Mouse (Mus musculus) stomach, postnatal 0 days (tissue): ENCODE measurements at regions not wholly inside any gene's neighbourhood (a gene's known extent, or its start where the extent isn't known, plus 50 kb on each side); places are given as distances from the start of the nearest gene placed in this dataset.

Experiments used
- ATAC-seq: fragments of 200-750 bp; cut with Nextera tagmentation; 2 replicates; pipeline ENCODE4 v1.8.0; 2017; ENCODE audit not compliant: low FRiP score, low TSS enrichment
- DNase-seq: peaks from one replicate; pipeline ENCODE4 v3.0.0-alpha.2; 2016; ENCODE audit warnings: low spot score
- H3K27ac ChIP-seq: fragments of 300-500 bp; sonication (generic); replicated peaks from 2 replicates; pipeline ENCODE4 v1.5.1; 2014; ENCODE audit warnings: mild to moderate bottlenecking, control low read depth
- H3K27me3 ChIP-seq: fragments of 300-500 bp; sonication (generic); 2 replicates; pipeline ENCODE4 v1.6.1; 2014; ENCODE audit warnings: low read length; ENCODE audit not compliant: control insufficient read depth, insufficient read depth
- H3K36me3 ChIP-seq: fragments of 300-500 bp; sonication (generic); 2 replicates; pipeline ENCODE4 v1.6.1; 2014; ENCODE audit warnings: low read length, mixed read lengths; ENCODE audit not compliant: control insufficient read depth, insufficient read depth
- H3K4me1 ChIP-seq: fragments of 300-500 bp; sonication (generic); replicated peaks from 2 replicates; pipeline ENCODE4 v1.6.1; 2014; ENCODE audit warnings: antibody characterized with exemption; ENCODE audit not compliant: control insufficient read depth, insufficient read depth
- H3K4me2 ChIP-seq: fragments of 300-500 bp; sonication (generic); replicated peaks from 2 replicates; pipeline ENCODE4 v1.6.1; 2014; ENCODE audit warnings: low read depth, mild to moderate bottlenecking, control low read depth, moderate library complexity
- H3K4me3 ChIP-seq: fragments of 300-500 bp; sonication (generic); 2 replicates; pipeline ENCODE4 v1.5.1; 2014; ENCODE audit warnings: low read depth, low read length, control low read depth
- H3K9ac ChIP-seq: fragments of 300-500 bp; sonication (generic); 2 replicates; pipeline ENCODE4 v1.6.1; 2014; ENCODE audit warnings: mild to moderate bottlenecking, low read length, control low read depth, mixed read lengths
- H3K9me3 ChIP-seq: fragments of 300-500 bp; sonication (generic); 2 replicates; pipeline ENCODE4 v1.6.1; 2016; ENCODE audit warnings: low read length; ENCODE audit not compliant: control insufficient read depth
- CTCF ChIP-seq: IDR thresholded peaks from 2 replicates; pipeline ENCODE4 v1.5.1; 2016; ENCODE audit warnings: antibody characterized with exemption, low read depth, mild to moderate bottlenecking, moderate library complexity
- EP300 ChIP-seq: optimal IDR thresholded peaks from 2 replicates; pipeline ENCODE3; 2016; ENCODE audit warnings: antibody characterized with exemption
- WGBS: fragments of 180-500 bp; shearing (Covaris S2); extraction: QIAGEN DNeasy Blood & Tissue Kit; methylation state at CpG from one replicate; pipeline ENCODE4 v1.1.7; 2014; 5-methylcytosine and 5-hydroxymethylcytosine counted together

DNA sequence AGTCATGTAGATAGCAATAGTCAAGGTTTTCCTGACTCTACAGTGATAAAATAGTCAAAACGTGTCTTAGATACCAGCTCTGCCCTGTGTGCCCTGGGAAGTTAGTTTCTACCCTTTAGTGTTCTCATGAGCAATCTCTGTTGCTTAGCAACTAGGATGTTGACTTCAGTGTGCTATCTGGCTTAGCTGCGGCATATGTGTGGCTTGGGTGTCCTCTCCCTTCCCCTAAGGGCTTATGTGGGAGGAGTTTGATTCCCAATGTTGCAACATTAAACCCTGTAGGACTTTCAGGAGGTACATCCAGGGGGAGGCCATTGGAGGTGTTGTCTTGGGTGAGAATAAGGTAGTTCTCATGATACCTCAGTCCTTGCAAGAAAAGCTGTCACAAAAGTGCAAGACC lies 229.9 kb downstream of the Gm10260 start:
- 32% methylated on average over 2 of the region's 2 CpGs for WGBS
- Histone ChIP-seq H3K27me3 (no peaks in the 10 kb centered on the region), H3K9ac (no peak overlapping the region), H3K27ac (no peak overlapping the region), H3K4me2 (no peak overlapping the region), H3K36me3 (no peaks in the 10 kb centered on the region), H3K4me3 (no peak overlapping the region), H3K4me1 (no peaks in the 10 kb centered on the region; the same call in 1 of the 2 replicates), H3K9me3 (no peaks in the 10 kb centered on the region)
- TF ChIP-seq EP300: no peak
- no peak for TF ChIP-seq CTCF
- peak; percentile 88 for ATAC-seq
- no peak for DNase-seq

DNA sequence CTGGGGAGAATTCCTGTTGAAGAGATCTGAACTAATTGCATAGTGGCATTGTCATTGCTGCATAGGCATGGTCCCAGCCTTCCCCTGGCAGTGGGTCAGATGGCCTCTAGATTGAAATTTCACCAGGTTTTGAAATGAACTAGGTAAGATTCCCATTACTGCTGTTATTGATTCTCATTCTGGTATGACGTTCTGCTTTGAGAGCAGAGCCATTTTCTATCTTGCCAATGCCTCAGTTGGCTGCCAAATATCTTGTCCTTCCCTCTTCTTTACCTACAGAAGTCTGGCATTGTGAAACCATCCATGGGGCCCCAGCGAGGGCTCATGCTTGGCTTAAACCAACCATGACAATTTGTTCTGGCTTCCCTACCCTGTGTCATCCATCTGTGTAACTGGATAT lies 232.5 kb downstream of the Gm10260 start:
- Histone ChIP-seq H3K36me3 (no peaks in the 10 kb centered on the region), H3K9ac (no peak overlapping the region), H3K9me3 (no peaks in the 10 kb centered on the region), H3K4me3 (no peak overlapping the region), H3K27ac (no peak overlapping the region), H3K4me2 (no peak overlapping the region), H3K4me1 (peaks cover 6% of the 10 kb centered on the region; the same call in 1 of the 2 replicates), H3K27me3 (no peaks in the 10 kb centered on the region)
- TF ChIP-seq EP300 (no peak), CTCF (no peak)
- WGBS: 91% methylated on average over 2 of the region's 2 CpGs
- ATAC-seq (no peak), DNase-seq (no peak)

DNA sequence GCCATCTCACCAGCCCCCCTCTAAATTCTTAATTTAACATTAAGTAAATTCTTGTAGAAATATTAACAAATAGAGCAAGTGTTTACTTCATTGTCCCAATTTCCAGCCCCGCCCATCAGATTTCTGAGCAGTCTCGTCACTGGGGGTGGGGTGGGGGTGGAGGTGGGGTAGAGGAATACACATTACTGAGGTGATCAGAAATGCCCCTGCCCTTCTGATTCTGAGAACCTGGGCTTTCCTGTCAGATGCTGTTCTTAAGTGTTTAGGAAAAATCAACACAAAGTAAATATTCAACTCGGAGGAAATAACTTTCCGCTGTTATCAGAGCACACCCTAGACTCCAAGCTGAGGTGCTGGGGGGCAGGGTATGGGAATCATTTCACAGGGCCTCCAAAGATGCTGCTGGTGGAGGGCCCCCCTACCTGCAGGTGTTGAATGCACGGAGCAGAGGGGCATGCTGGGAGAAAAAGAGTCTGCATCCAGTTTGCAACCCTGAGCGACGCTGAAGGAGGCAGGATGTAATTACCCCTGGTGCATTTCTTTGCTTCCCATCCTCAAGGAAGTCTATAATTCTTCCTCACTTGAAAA lies 235.5 kb downstream of the Gm10260 start:
- peak; percentile 62 for DNase-seq

DNA sequence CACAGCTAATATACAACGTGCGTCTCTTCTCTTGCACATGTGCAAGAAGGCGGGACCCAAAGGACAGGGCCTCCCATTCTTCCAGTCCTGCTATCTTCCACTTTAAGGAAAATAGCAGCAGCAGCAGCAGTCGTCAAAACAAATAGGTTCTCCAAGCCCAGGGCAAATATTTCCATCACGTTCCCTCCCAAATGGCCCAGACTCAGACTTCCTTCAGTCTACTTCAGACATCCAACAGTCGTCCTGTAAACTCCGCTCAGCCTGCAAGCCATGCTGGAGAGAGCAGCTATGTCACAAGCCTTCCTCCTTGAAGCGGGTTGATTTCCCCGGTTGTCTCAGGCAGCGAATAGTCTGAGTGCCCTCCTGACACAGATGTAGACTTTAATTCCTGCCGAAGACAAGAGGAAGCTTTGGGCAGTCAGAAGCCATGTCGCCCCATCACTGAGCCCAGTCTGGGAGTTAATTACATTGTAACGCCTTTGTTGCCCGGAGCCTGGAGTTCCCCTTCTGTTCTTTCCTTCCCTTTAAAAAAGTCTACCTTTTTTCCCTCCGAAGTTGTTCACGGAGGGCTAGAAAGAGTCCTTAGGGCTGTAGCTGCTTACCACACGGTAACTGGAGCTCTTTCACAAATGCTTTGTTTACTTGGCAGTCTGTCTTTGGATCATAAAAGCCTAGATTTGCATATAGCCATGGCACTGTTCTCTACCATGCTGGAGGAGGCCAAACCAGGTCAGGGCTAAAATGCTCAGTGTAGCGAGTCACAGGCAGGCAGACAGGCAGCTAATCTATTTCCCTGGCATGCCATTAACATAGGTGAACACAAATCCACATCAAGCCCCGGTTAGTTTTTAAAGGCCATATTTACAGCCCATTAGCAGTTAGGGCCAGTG lies 236.7 kb downstream of the Gm10260 start:
- ATAC-seq (no peak), DNase-seq (no peak)
- TF ChIP-seq EP300 (no peak), CTCF (no peak)
- no peak overlapping the region for H3K4me2 ChIP-seq
- no peaks in the 10 kb centered on the region for H3K36me3 ChIP-seq
- H3K9ac ChIP-seq: no peak overlapping the region
- H3K9me3 ChIP-seq: no peaks in the 10 kb centered on the region
- H3K4me1 ChIP-seq: peaks cover 6% of the 10 kb centered on the region; the same call in 1 of the 2 replicates
- H3K27ac ChIP-seq: peak overlapping the region; percentile 24; the same call in 1 of the 2 replicates
- H3K27me3 ChIP-seq: no peaks in the 10 kb centered on the region
- no peak overlapping the region for H3K4me3 ChIP-seq
- WGBS: 39% methylated on average over 19 of the region's 19 CpGs

More for the DNA sequence above, 235.5 kb downstream of the Gm10260 start:
- Histone ChIP-seq H3K27me3 (no peaks in the 10 kb centered on the region), H3K27ac (0 out of 2 replicates have a peak overlapping the region, but pooled peaks have one; percentile 13), H3K4me3 (no peak overlapping the region), H3K9ac (no peak overlapping the region), H3K36me3 (no peaks in the 10 kb centered on the region), H3K9me3 (no peaks in the 10 kb centered on the region), H3K4me2 (no peak overlapping the region), H3K4me1 (peaks cover 6% of the 10 kb centered on the region; the same call in 1 of the 2 replicates)
- no peak for TF ChIP-seq EP300
- TF ChIP-seq CTCF: no peak
- 41% methylated on average over 7 of the region's 7 CpGs for whole genome bisulfite sequencing
- ATAC-seq: peak; percentile 74

DNA sequence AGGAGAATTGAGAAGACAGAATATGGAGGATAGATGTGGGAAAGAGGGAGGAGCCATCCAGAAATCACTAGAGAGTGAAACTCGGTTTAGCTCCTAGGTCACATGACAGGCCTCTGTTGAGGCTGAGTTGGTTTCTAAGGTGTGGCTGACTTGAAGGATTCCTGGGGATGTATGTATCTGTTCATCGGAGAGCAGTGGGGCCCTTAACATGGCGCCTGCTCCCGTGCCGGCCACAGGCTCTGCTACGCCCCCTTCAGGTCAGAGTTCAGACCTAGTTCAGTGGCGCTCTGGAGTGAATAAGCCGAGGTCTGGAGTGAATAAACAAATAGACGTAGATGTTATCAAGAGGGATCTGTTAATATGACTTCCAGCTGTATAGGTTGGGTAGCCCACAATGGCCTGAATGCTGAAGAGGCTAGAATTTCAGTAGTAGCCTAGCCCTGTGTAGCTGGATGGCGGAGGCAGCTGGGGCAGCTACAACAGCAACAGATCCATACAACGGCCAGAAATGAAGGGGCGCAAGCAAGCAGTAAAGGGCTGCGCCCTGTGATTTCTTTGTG lies 239.4 kb downstream of the Gm10260 start:
- Histone ChIP-seq H3K4me3 (no peak overlapping the region), H3K9me3 (no peaks in the 10 kb centered on the region), H3K36me3 (no peaks in the 10 kb centered on the region), H3K9ac (no peak overlapping the region), H3K27me3 (no peaks in the 10 kb centered on the region), H3K4me1 (peaks cover 6% of the 10 kb centered on the region; the same call in 1 of the 2 replicates), H3K4me2 (no peak overlapping the region), H3K27ac (no peak overlapping the region)
- no peak for TF ChIP-seq CTCF
- ATAC-seq: no peak
- DNase-seq: no peak
- 62% methylated on average over 13 of the region's 13 CpGs for WGBS
